Mouse (Mus musculus) liver, adult 2 months (tissue): ENCODE results near the gene Fcgrt. TPM values are rescaled to one million over a fixed set of nuclear protein-coding genes. Genes with fewer than 3 reads are reported as not detected.

Source experiments
- DNase-seq: peaks from one replicate; pipeline ENCODE4 v3.0.0-alpha.2; 2011; ENCODE audit warnings: low read depth, low spot score; ENCODE audit errors: extremely low read depth
- H3K27ac ChIP-seq: fragments of 200-500 bp; replicated peaks from 2 replicates; pipeline ENCODE4 v1.5.1; 2012; ENCODE audit warnings: low read depth, mild to moderate bottlenecking, control low read depth, inconsistent platforms, low read length; ENCODE audit not compliant: insufficient read depth
- H3K27me3 ChIP-seq: fragments of 200-500 bp; 2 replicates; pipeline ENCODE4 v1.6.1; 2012; ENCODE audit warnings: mild to moderate bottlenecking, moderate library complexity, low read length, inconsistent platforms; ENCODE audit not compliant: control insufficient read depth, insufficient read depth
- H3K36me3 ChIP-seq: fragments of 200-500 bp; 2 replicates; pipeline ENCODE4 v1.6.1; 2012; ENCODE audit warnings: low read length, inconsistent platforms; ENCODE audit not compliant: control insufficient read depth, insufficient read depth
- H3K4me1 ChIP-seq: fragments of 200-500 bp; 2 replicates; pipeline ENCODE4 v1.6.1; 2011; ENCODE audit warnings: low read length; ENCODE audit not compliant: control insufficient read depth, insufficient read depth
- H3K4me3 ChIP-seq: fragments of 200-500 bp; 2 replicates; pipeline ENCODE4 v1.5.1; 2011; ENCODE audit warnings: low read depth, mild to moderate bottlenecking, control low read depth, low read length, moderate library complexity; ENCODE audit not compliant: insufficient read depth
- H3K79me2 ChIP-seq: fragments of 200-500 bp; 2 replicates; pipeline ENCODE4 v1.6.1; 2012; ENCODE audit warnings: inconsistent platforms, mild to moderate bottlenecking, low read length, moderate library complexity; ENCODE audit not compliant: control insufficient read depth, insufficient read depth
- H3K9ac ChIP-seq: fragments of 200-500 bp; 2 replicates; pipeline ENCODE4 v1.6.1; 2012; ENCODE audit warnings: low read depth, mild to moderate bottlenecking, control low read depth, inconsistent platforms, low read length
- CTCF ChIP-seq: fragments of 200-500 bp; IDR thresholded peaks from 2 replicates; pipeline ENCODE4 v1.5.1; 2011; ENCODE audit warnings: low read depth, low read length, control low read depth
- POLR2A ChIP-seq: fragments of 200-500 bp; IDR thresholded peaks from 2 replicates; pipeline ENCODE4 v1.6.1; 2011; ENCODE audit warnings: low read length, control low read depth; ENCODE audit not compliant: insufficient read depth; ENCODE audit errors: extremely low read depth
- WGBS: fragments of 180-500 bp; shearing (Covaris S2); methylation state at CpG from one replicate; pipeline ENCODE4 v1.1.7; 2018; 5-methylcytosine and 5-hydroxymethylcytosine counted together
- polyA plus RNA-seq: library from polyadenylated mRNA; depleted of rRNA; stranded (reverse); fragments of >200 nt; gene quantifications from 2 replicates; pipeline ENCODE4 v1.2.3, GENCODE M21; 2012
- total RNA-seq: library from RNA; depleted of rRNA; stranded (reverse); fragments of >200 nt; gene quantifications from 2 replicates; pipeline ENCODE4 v1.2.3, GENCODE M21; 2014

The Fcgrt gene
- total and polyA plus RNA-seq, 2 experiments: 170 to 188 TPM

DNA sequence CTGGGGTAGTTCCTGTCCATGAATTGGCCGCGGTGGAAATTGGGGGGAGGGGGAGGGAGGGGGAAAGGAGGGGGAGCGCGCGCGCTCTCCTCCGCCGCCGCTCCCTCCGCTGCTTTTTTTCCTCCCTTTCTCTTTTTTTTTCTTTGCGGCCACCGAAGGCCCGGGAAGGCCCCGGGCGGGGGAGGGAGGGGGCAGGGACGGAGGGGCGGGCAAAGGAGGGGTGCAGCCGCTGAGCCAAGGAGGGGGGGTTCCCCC, 50.9 kb downstream of the Fcgrt start, which contains the start of gene Prr12:
TSS of gene Prr12 (minus strand) at position 20 of the 255 bp plus-strand sequence.
- peaks cover 10% of the 10 kb centered on the region for H3K4me1 ChIP-seq
- TF ChIP-seq CTCF (no peak), POLR2A (no peak)

DNA sequence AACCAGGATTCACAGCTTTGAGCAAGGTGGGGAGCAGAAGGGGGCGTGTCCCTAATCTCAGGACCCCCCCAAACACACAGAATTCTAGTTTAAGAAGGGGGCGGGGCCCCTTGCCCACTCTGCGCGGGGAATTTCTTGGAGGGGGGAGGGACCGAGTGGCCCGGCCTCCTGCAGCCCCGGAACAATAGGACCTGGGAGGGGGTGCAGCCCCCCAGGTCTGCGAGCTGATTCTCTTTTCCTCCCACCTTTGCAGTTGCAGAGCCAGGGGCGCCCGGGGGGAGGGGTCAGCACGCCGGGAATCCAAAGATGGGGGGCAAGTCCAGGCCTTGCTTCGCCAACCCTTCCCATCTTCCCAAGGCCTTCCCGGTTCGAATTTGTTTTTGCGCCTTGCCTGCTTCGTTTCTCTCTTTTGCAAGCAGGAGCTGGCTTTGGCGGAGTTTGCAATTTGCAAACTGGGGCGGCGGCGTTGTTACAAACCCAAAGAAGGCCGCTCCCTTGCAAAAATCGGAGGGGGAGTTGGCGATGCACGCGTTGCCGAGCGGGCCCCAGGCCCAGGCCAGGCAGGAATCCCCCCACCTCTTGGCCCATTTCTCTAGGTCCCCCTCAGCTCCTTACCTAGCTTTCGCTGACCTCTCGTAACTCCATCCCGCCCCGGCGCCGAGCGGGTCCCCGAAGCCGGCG, 51.3 kb downstream of the Fcgrt start:
- Histone ChIP-seq H3K79me2 (peaks cover 11% of the 10 kb centered on the region; the same call in 1 of the 2 replicates), H3K9ac (peak overlapping the region; percentile 95), H3K4me3 (peak overlapping the region; percentile 68), H3K36me3 (0 out of 2 replicates have a peak, but pooled peaks cover 2% of the 10 kb centered on the region), H3K4me1 (peaks cover 10% of the 10 kb centered on the region), H3K27me3 (no peaks in the 10 kb centered on the region), H3K27ac (peak overlapping the region; percentile 18; the same call in 1 of the 2 replicates)
- no peak for TF ChIP-seq POLR2A
- peak; percentile 37 for DNase-seq
- WGBS: 1% methylated on average over 38 of the region's 38 CpGs

More for the DNA sequence above, 50.9 kb downstream of the Fcgrt start, which contains the start of gene Prr12:
- Histone ChIP-seq H3K9ac (peak within 1 kb of the TSS; percentile 95), H3K27ac (peak within 1 kb of the TSS; percentile 84), H3K79me2 (peaks cover 11% of the 10 kb centered on the region; the same call in 1 of the 2 replicates), H3K4me3 (peak within 1 kb of the TSS; percentile 68), H3K27me3 (no peaks in the 10 kb centered on the region), H3K36me3 (0 out of 2 replicates have a peak, but pooled peaks cover 2% of the 10 kb centered on the region)
- no peak for DNase-seq
- 0% methylated on average over 8 of the region's 18 CpGs for WGBS

DNA sequence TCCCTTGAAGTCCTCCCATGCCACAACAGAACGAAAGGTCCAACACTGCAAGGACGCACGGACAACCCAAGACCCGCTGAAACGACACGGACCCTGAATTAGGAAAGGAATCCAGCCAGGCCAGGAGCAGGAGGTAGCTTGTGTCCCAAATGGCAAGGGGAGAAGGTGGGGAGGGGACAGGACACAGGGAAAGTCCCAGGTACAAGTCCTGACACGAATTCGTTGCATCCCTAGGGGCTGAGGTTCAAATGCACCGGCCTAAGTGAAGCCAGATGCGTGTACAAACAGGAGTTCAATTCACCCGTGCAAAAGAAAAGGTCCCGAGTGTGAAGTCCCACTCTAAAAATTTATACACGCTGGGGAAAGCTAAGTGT, 52.1 kb downstream of the Fcgrt start:
- H3K36me3 ChIP-seq: 0 out of 2 replicates have a peak, but pooled peaks cover 2% of the 10 kb centered on the region
- TF ChIP-seq POLR2A: no peak
- TF ChIP-seq CTCF: no peak
- WGBS: 25% methylated on average over 13 of the region's 13 CpGs
- DNase-seq: no peak
- no peaks in the 10 kb centered on the region for H3K27me3 ChIP-seq
- H3K79me2 ChIP-seq: peaks cover 11% of the 10 kb centered on the region; the same call in 1 of the 2 replicates
- H3K9ac ChIP-seq: peak overlapping the region; percentile 95; the same call in 1 of the 2 replicates
- peaks cover 10% of the 10 kb centered on the region for H3K4me1 ChIP-seq
- no peak overlapping the region for H3K27ac ChIP-seq
- H3K4me3 ChIP-seq: peak overlapping the region; percentile 68; the same call in 1 of the 2 replicates

DNA sequence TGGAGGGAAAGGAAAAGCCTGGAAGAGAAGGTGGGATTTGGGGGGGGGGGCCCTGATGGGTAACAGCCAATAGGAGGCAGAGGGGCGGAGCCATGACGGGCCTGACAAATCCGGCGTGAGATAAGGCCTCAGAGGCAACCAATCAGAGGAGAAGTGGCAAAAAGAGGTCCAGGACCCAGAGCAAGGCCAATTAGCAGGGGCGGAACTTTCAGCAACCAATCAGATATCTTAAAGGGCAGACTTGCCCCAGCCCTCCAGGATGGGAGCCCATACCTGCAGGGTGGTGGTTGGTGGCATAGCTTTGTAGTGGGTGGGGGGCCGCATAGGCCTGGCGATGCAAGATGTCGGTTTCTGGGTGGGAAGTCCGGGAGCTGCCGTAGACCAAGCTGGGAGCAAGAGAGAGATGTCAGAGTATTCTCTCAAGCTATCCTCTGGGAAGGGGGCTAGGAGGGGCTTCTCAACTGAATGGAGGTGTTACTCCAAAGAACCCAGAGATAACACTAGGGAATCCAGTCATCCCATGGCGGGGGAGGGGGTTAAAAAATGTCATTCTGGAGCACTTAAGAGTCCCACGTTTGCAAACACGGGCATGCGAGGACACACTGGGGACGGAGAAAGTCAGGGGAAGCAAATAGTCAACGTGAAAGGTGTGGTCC, 52.6 kb downstream of the Fcgrt start:
- DNase-seq: peak; percentile 38
- Histone ChIP-seq H3K79me2 (peaks cover 11% of the 10 kb centered on the region), H3K4me1 (peaks cover 10% of the 10 kb centered on the region), H3K9ac (no peak overlapping the region), H3K27me3 (no peaks in the 10 kb centered on the region), H3K27ac (no peak overlapping the region), H3K36me3 (0 out of 2 replicates have a peak, but pooled peaks cover 2% of the 10 kb centered on the region), H3K4me3 (no peak overlapping the region)
- TF ChIP-seq CTCF (no peak), POLR2A (no peak)
- WGBS: 51% methylated on average over 16 of the region's 16 CpGs

DNA sequence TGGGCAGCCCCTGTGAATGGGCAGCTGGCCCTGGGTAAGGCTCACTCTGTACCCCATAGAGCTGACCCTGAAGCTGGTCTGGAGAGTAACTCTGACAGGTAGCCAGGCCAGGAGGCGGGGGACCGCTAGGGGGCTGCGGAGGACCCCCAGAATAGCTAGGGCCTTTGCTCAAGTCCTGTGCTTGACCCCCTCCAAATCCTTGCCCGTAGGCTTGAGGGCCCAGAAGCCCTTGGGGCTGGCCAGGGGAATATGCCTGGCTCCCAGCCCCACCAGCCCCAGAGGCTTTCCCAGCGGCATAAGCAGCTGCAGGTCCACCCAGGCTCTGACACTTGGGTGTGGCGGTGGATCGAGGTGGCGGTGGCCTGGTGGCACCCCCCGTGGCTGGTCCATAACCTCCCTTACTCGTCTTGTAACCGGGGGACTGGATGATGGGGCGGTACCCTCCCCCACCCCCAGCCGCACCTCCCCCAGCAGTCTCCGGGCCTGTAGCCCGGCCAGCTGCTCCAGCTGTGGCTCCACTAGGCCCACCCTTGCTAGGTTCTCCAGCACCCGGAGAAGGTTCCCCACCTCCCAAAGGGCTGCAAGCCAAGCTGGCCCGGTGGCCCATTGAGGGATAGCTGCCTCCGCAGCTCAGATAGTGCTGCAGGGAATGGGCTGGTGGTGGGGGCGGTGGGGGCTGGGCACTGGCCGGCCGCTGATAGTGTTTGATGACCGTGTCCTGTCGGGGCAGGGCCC, 54.6 kb downstream of the Fcgrt start:
- 94% methylated on average over 23 of the region's 23 CpGs for WGBS
- H3K36me3 ChIP-seq: 0 out of 2 replicates have a peak, but pooled peaks cover 2% of the 10 kb centered on the region
- no peak for TF ChIP-seq CTCF
- TF ChIP-seq POLR2A: no peak

More for the DNA sequence above, 54.6 kb downstream of the Fcgrt start:
- DNase-seq: no peak
- Histone ChIP-seq H3K4me1 (peaks cover 7% of the 10 kb centered on the region), H3K9ac (no peak overlapping the region), H3K27me3 (no peaks in the 10 kb centered on the region), H3K27ac (no peak overlapping the region), H3K4me3 (no peak overlapping the region), H3K79me2 (peaks cover 11% of the 10 kb centered on the region)
